Mouse (Mus musculus) gastrocnemius, postnatal 10 days (tissue): Measurements from ENCODE around the gene Gimd1. TPM values are rescaled to one million over a fixed set of nuclear protein-coding genes. Genes with fewer than 3 reads are reported as not detected.

Experiments used
- DNase-seq: peaks from one replicate; pipeline ENCODE4 v3.0.0; 2021; ENCODE audit warnings: mixed read lengths
- long read RNA-seq, 2 experiments: library from polyadenylated mRNA; stranded (forward); transcript quantifications; one replicate each; pipeline ENCODE4 v2.0.0; 2021
- total RNA-seq, 2 experiments: library from RNA; stranded (reverse); gene quantifications; 2 replicates each; pipeline ENCODE4 v1.2.3; 2021

The Gimd1 gene
- not detected for total RNA-seq
- long read RNA-seq, experiment 1: 0 reads
- long read RNA-seq, experiment 2: 0 reads

DNA sequence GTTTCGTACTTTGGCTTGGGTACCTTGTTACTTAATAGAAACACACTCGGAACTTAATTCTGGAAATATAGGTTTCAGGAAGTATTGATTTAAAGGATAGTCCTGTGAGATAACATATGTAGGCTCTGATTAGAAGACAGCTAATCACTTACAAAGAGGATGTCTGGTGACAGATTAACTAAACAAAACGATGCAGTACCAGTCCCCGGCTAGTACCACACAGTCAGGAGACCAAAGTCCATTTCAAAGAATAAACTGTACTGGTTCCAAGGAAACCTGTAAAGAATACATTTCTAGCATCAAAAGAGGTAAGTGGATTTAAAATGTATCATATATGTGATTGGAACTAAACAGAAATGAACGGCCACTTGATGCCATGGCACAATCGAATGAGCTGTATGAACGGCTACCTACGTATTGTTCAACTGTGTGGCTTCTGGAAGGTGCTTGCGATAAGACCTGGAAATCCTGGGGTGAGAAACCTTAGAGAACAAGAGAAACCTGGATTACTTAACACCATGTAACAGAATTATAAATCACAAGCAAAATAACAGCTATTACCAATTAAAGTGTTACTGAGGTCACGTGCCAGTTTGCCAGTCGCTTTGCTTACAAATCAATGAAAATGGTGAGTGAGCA, at the start of gene Gimd1:
Gene Gimd1, plus strand, starts transcription at position 220 of the 639 bp plus-strand sequence.
- DNase-seq: no peak

DNA sequence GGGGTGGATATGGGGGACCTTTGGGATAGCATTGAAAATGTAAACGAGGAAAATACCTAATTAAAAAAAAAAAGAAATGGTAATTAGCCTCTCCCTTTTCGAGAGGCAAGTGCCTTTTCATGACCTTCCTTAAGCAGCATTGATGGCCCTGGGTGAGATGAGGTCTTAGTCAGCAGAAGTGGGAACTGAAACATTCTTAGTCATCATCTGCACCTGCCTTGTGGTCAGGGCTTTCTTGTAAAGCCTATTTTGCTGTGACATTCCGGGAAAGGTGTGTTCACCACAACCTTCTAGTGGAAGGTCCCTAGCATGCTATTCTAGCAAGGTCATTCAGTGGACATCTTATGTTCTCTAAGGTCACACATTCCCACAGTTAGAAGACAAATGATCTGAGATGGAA, 48.4 kb upstream of the Gimd1 start:
- no peak for DNase-seq

DNA sequence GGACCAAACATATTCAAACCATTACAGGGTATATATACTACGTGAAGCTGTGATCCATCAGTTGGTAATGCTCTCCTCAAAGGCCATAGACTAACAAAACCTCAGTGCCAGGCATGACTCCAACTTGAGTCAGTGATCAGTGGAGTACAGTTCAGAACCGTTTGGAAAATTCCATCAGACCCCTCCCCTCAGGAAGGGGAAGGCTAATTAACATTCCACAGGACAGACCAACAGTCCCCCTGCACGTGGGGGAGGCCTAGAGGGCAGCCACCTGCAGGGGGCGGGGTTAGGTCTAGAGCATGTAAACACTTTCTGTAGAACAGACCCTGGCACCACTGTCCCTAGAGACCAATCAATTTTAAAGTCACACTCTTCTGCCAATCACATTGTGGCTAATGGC, 47.3 kb upstream of the Gimd1 start:
- DNase-seq: no peak

GRCm38 (mm10) chr3:132585122-132585972, 44.3 kb upstream of the Gimd1 start:
- DNase-seq: no peak

DNA sequence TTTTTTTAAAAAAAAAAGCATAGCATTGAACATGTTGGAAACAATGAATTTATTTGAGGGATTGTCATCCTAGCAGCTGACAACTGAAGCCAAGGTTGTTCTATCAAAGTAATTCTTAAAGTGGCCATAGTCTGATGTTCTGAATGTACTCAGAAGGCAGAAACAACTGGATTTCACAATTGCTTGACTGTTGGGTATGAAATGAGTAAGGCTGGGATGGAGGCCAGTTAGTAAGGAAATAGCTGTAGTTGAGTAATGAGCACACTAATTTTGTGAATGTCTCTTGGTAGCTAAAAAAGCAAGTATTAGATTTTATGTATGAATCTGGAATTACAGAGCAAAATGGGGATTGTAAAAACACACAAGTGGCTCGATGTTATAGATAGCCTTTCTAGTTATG, 41.5 kb upstream of the Gimd1 start:
- no peak for DNase-seq

DNA sequence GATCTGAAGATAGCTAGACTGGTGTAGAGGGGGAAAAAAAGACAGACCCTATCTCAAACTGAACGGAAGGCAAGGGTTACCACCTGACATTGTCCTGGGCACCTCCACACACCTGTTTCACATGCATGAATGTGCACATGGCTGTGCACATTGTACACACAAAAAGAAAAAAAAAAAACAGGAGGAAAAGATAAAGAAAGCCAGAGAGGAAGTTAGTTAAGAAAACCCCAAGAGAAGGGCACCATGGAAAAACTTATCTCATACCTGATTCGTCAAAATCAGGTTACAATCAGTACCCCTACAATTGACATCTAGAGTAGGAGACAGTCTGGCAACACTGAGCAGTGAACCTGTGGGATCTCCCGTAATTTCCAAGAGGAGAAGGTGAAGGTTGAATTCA, 39.6 kb upstream of the Gimd1 start:
- no peak for DNase-seq

DNA sequence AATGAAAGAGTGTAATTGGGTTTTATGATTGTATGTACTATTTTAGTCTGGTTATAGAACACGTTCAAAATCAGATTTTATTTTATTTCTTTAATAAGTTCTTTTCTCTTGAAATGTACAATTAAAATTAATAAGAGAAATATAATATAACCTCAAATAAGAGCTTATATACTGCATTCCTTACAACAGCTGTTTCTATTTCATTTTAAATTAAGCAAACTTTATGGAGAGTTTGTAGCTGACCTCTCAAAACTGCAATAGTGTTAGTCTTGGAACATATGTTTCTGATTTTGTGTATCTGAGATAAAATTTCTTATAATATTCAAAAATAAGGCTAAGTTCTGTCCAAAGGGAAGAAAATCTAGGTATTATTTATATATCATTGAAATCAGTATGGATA, 39.0 kb upstream of the Gimd1 start:
- no peak for DNase-seq

GRCm38 (mm10) chr3:132628741-132629140, 879 bp upstream of the Gimd1 start:
- DNase-seq: peak; percentile 10

- no peak for DNase-seq
Measured at GRCm38 (mm10) chr3:132633261-132633660, 3.6 kb downstream of the Gimd1 start.

DNA sequence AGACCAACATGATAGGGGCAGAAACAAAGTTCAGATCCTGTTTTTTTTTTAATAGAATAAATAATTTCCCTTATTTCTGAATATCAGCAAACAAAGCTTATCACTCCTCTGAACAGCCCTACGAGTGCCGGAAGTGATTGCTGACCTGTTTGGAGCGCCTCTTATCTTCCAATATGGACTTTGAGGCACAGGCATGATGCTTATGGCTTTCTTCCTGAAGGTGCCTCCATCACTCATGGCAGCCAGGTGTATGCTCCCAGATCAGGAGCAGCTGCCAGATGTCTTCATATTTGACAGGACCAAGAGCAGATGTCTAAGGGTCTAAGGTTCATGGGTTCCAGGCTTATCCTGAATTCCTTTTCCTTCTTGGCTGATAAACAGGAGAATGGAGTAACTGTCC, 7.5 kb downstream of the Gimd1 start:
- DNase-seq: no peak

GRCm38 (mm10) chr3:132644071-132644470, 14.5 kb downstream of the Gimd1 start:
- no peak for DNase-seq

GRCm38 (mm10) chr3:132646814-132647213, 17.2 kb downstream of the Gimd1 start:
- DNase-seq: no peak

- no peak for DNase-seq
Measured at GRCm38 (mm10) chr3:132649368-132649767, 19.7 kb downstream of the Gimd1 start.

DNA sequence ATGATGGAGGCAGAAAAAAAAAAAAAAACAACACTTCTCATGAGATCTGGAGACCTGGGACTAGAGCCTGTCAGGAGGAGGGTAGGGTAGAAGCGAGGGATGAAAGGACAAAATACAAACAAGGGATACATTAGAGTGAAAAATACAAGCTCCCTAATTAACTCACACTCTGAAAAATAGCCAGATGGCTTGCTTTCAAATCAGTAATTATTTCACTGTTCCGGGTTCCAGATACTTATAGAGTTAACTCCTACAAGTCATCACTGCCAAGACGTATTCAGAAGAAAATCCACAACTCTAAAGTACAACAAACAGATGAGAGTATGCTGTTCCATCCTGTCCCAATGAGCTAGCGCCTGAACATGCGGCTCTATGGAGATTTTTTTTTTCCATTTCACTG, 20.6 kb downstream of the Gimd1 start:
- no peak for DNase-seq

DNA sequence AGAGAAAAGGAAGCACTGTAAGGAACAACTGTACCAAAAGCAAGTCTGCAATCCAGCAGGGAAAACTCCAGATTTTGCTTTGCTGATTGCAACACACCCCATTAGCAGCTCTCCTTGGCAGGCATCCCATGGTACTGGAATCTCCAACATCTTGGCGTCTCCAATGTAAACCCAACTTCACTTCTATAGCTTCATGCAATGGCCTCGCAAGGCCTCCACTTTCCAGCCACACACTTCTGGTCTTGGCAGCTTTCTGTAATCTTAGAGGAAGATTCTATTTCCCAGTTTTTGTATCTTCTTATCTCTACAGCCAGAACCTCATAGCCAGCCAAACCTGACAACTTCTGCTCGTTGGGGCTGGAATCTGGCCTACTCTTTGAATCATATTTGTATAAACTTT, 22.2 kb downstream of the Gimd1 start:
- peak; percentile 16 for DNase-seq

GRCm38 (mm10) chr3:132653959-132654358, 24.3 kb downstream of the Gimd1 start:
- DNase-seq: no peak

DNA sequence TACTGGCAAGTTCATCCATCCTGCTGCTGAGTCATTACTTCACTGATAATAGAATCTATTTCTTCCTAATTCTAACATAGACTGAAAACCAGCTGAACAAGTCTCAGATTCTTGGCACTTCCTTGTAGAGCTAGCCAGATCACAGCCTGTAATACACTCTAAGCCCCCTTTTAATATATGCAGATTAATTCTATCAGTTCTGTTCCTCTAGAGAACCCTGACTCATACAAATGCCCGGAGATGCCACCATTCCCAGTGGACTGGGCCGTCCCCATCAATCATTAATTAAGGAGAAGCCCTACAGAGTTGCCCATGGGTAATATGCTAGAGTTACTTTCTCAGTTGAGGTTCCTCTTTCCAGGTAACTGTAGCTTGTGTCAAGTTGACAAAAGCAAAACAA, 26.3 kb downstream of the Gimd1 start:
- no peak for DNase-seq

GRCm38 (mm10) chr3:132677494-132677893, 47.9 kb downstream of the Gimd1 start:
- no peak for DNase-seq

GRCm38 (mm10) chr3:132683447-132684230, 54.0 kb downstream of the Gimd1 start, which contains the start of gene Tbck:
Gene Tbck (plus strand): TSS chr3:132684144.
- peak; percentile 90 for DNase-seq

GRCm38 (mm10) chr3:132684231-132684928, 54.8 kb downstream of the Gimd1 start, which contains the start of gene Aimp1:
Gene Aimp1 (minus strand): TSS chr3:132684370.
- DNase-seq: no peak
